Mouse (Mus musculus) liver (tissue): Measurements from ENCODE around the gene Nr2c2.

Source experiments
- DNase-seq: peaks from one replicate; pipeline ENCODE4 v3.0.0-alpha.2; 2020; ENCODE audit warnings: mixed read lengths

The Nr2c2 gene

GRCm38 (mm10) chr6:92131456-92131855, 40.3 kb downstream of the Nr2c2 start:
- no peak for DNase-seq

GRCm38 (mm10) chr6:92132021-92132911, 41.1 kb downstream of the Nr2c2 start:
- no peak for DNase-seq

- DNase-seq, result no peak
Measured at GRCm38 (mm10) chr6:92133617-92134016, 42.4 kb downstream of the Nr2c2 start.

GRCm38 (mm10) chr6:92136356-92136755, 45.2 kb downstream of the Nr2c2 start:
- DNase-seq, result no peak

GRCm38 (mm10) chr6:92145881-92146280, 54.7 kb downstream of the Nr2c2 start:
- no peak for DNase-seq

GRCm38 (mm10) chr6:92153774-92154173, 62.6 kb downstream of the Nr2c2 start:
- no peak for DNase-seq

GRCm38 (mm10) chr6:92158801-92159200, 67.6 kb downstream of the Nr2c2 start:
- DNase-seq, result no peak

- DNase-seq, result no peak
Measured at GRCm38 (mm10) chr6:92162724-92163123, 71.5 kb downstream of the Nr2c2 start.

GRCm38 (mm10) chr6:92176450-92176849, 85.3 kb downstream of the Nr2c2 start:
- DNase-seq, result no peak

- peak; percentile 82 for DNase-seq
Measured at GRCm38 (mm10) chr6:92183621-92184131, 92.5 kb downstream of the Nr2c2 start, which contains the start of gene Mrps25. Gene Mrps25, minus strand, starts transcription at chr6:92184033.

GRCm38 (mm10) chr6:92184178-92184577, 93.0 kb downstream of the Nr2c2 start:
- DNase-seq, result peak; percentile 34

- no peak for DNase-seq
Measured at GRCm38 (mm10) chr6:92199414-92199813, 108.2 kb downstream of the Nr2c2 start.

- DNase-seq, result peak; percentile 45
Measured at GRCm38 (mm10) chr6:92214055-92214772, 123.0 kb downstream of the Nr2c2 start.

GRCm38 (mm10) chr6:92214773-92215449, 123.7 kb downstream of the Nr2c2 start, which contains the start of gene Rbsn:
Gene Rbsn, minus strand, starts transcription at chr6:92214925.
- peak; percentile 94 for DNase-seq

GRCm38 (mm10) chr6:92219445-92219844, 128.3 kb downstream of the Nr2c2 start:
- DNase-seq, result peak; percentile 40

GRCm38 (mm10) chr6:92221604-92222003, 130.4 kb downstream of the Nr2c2 start:
- DNase-seq, result no peak

- no peak for DNase-seq
Measured at GRCm38 (mm10) chr6:92222021-92222420, 130.8 kb downstream of the Nr2c2 start.
